Mouse (Mus musculus): ENCODE results near the gene Tnfsf12.

Gene Tnfsf12

GRCm38 (mm10) chr11:69653399-69653798 is 42.2 kb downstream of the Tnfsf12 start:
- DNase-seq (ENCODE audit: low spot score): no peak

- no peak for DNase-seq (ENCODE audit: low spot score)
Measured at GRCm38 (mm10) chr11:69645860-69646259, 49.8 kb downstream of the Tnfsf12 start.
